Mouse (Mus musculus): Measurements from ENCODE around the gene Cngb1.

Cngb1 gene

DNA sequence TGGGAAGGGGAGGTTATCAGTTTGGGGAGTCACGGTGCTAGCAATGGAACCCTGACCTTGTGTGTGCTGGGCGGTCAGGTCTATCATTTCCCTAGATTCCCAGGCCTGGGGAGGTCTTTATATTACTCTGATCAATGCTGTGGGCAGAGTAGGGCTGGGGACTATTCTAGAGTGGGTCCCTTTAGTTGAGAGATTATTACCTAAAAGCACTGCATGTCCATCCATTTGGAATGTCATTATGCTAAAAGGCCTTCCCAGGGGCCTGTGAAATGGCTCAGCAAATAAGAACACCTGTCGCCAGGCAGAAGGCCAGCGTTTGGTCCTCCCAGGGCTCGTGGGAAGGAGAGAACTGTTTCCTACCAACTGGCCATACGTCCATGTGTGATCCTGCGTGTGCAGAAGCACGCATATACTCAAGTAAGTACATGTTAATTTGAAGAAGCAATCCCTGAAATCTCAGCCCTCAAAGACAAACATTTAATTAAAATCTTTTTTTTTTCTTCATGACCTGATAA is 104.3 kb downstream of the Cngb1 start:
- CTCF ChIA-PET = no interaction called here

- CTCF ChIA-PET = no interaction called here
Observed at GRCm38 (mm10) chr8:95201491-95201890, 104.9 kb downstream of the Cngb1 start.

GRCm38 (mm10) chr8:95200001-95200405 is 106.4 kb downstream of the Cngb1 start:
- CTCF ChIA-PET = no interaction called here

DNA sequence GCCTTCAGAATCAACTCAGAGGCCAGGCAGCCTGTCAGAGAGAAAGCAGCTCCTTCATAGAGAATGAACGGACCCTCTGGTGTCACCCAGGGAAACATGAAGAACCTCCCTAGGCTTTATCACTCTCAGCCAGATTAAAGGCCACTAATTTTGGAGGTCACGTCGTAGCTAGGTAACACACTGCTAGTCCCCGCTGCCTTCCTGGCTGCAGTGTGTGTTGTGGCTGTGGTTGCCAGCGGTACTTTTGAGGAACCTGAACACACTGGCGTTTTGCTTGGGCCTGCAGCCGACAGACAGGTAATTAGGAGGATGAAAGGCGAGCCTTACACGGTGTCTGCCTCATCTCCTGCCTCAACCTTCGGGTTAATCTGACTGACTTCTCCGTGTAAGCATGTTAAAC is 110.7 kb downstream of the Cngb1 start:
- CTCF ChIA-PET = no interaction called here

DNA sequence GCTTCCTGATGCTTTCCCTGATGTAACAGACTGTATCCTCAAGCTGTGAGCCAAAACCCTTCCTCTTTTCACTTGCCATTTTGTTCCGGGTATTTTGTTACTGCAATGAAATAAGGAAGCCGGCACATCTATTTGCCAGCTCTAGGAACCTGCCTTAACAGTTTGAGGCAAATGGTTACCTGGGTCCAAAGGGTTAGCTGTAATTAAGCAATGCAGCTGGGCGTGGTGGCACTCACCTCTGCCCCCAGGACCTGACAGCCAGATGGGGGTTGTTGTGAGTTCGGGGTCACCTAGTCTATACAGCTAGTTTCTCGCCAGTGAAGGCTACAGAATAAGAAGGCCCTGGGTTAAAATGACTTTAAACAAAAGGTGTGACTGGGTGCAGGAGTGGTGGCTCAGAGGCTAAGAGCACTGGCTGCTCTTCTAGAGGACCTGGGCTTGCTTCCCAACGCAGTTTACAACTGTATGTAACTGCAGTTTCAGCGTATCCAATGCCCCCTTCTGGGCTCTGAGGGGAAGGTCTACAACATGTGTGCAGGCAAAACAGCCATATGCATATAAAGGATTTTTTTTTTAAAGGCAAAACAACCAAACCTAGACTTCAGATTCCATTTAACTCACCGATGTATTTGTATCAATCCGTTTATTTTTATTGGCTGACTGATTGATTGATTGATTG is 114.7 kb downstream of the Cngb1 start:
- CTCF ChIA-PET = no interaction called here
